Mouse (Mus musculus) adrenal gland, postnatal 14 days (tissue): ENCODE data around the gene Ldhd. TPM values are rescaled to one million over a fixed set of nuclear protein-coding genes. Genes with fewer than 3 reads are reported as not detected.

Experiments used
- DNase-seq: peaks from one replicate; pipeline ENCODE4 v3.0.0; 2021; ENCODE audit warnings: mixed read lengths
- total RNA-seq: library from RNA; stranded (reverse); gene quantifications from 2 replicates; pipeline ENCODE4 v1.2.3, GENCODE M21; 2021

Ldhd gene
- total RNA-seq, 1 experiment from 2014 or later = 38.2 TPM

GRCm38 (mm10) chr8:111628401-111628800 lies 1.8 kb downstream of the Ldhd start:
- no peak for DNase-seq

- no peak for DNase-seq
Measured at GRCm38 (mm10) chr8:111627923-111628322, 2.3 kb downstream of the Ldhd start.

GRCm38 (mm10) chr8:111626933-111627332 lies 3.2 kb downstream of the Ldhd start:
- DNase-seq = no peak

GRCm38 (mm10) chr8:111626528-111626820 lies 3.7 kb downstream of the Ldhd start:
- DNase-seq = no peak

GRCm38 (mm10) chr8:111625694-111626527 lies 4.3 kb downstream of the Ldhd start:
- DNase-seq = peak; percentile 87

GRCm38 (mm10) chr8:111624853-111625221 lies 5.3 kb downstream of the Ldhd start:
- no peak for DNase-seq

- peak; percentile 92 for DNase-seq
Measured at GRCm38 (mm10) chr8:111624081-111624852, 5.9 kb downstream of the Ldhd start.

GRCm38 (mm10) chr8:111622553-111622952 lies 7.6 kb downstream of the Ldhd start:
- DNase-seq = peak; percentile 42

- no peak for DNase-seq
Measured at GRCm38 (mm10) chr8:111622104-111622503, 8.1 kb downstream of the Ldhd start.

- DNase-seq = peak; percentile 76
Measured at GRCm38 (mm10) chr8:111619936-111620335, 10.2 kb downstream of the Ldhd start.

- DNase-seq = no peak
Measured at GRCm38 (mm10) chr8:111618273-111618672, 11.9 kb downstream of the Ldhd start.

GRCm38 (mm10) chr8:111617812-111618211 lies 12.4 kb downstream of the Ldhd start:
- no peak for DNase-seq

- DNase-seq = no peak
Measured at GRCm38 (mm10) chr8:111614786-111615701, 15.1 kb downstream of the Ldhd start.

GRCm38 (mm10) chr8:111613181-111613580 lies 17.0 kb downstream of the Ldhd start:
- no peak for DNase-seq

GRCm38 (mm10) chr8:111607414-111607813 lies 22.8 kb downstream of the Ldhd start:
- no peak for DNase-seq

- DNase-seq = no peak
Measured at GRCm38 (mm10) chr8:111606961-111607360, 23.2 kb downstream of the Ldhd start.

GRCm38 (mm10) chr8:111604986-111605385 lies 25.2 kb downstream of the Ldhd start:
- no peak for DNase-seq

- no peak for DNase-seq
Measured at GRCm38 (mm10) chr8:111602050-111602449, 28.1 kb downstream of the Ldhd start.

- no peak for DNase-seq
Measured at GRCm38 (mm10) chr8:111599707-111600444, 30.3 kb downstream of the Ldhd start.

GRCm38 (mm10) chr8:111597310-111597709 lies 32.9 kb downstream of the Ldhd start:
- peak; percentile 52 for DNase-seq

- no peak for DNase-seq
Measured at GRCm38 (mm10) chr8:111596485-111596821, 33.7 kb downstream of the Ldhd start.
